Mouse (Mus musculus) A20 (cell line): ENCODE data around the gene Kcmf1.
"Not testable (repeated sequence)": the region's sequence is repeated elsewhere in the genome, so short reads cannot be mapped to it uniquely, and the experiment has no call there.

Experiments
- DNase-seq: peaks from one replicate; pipeline ENCODE4 v3.0.0-alpha.2; 2011; ENCODE audit warnings: low read depth, low spot score

The Kcmf1 gene

DNA sequence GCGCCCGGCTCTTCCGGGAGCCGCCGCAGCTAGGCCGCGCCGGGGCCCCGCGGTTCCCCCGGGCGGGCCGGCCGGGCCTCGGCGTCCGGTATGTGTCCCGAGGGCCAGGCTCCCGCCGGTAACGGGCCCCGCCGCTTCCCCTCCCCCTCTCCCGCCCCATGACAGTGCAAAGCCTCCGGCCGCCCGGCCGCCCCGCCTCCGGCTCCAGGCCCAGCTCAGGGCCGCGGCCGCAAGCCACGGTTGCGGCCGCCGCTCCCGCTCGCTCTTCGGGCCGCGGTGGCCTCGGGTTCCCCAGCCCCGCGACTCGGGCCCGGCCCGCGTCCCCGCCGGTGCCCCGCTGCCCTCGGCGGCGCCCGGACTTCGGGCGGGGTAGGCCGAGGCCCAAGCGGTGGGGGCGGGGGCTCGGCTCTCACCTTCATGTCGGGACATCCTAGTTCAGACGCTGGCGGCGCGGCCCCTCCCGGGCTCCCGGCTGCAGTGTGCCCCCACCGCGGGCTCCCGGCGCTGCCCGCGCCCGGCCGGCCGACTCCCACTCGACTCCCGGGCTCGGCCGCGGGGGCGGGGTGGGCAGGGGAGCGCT, 488 bp downstream of the Kcmf1 start:
- DNase-seq: peak; percentile 24

DNA sequence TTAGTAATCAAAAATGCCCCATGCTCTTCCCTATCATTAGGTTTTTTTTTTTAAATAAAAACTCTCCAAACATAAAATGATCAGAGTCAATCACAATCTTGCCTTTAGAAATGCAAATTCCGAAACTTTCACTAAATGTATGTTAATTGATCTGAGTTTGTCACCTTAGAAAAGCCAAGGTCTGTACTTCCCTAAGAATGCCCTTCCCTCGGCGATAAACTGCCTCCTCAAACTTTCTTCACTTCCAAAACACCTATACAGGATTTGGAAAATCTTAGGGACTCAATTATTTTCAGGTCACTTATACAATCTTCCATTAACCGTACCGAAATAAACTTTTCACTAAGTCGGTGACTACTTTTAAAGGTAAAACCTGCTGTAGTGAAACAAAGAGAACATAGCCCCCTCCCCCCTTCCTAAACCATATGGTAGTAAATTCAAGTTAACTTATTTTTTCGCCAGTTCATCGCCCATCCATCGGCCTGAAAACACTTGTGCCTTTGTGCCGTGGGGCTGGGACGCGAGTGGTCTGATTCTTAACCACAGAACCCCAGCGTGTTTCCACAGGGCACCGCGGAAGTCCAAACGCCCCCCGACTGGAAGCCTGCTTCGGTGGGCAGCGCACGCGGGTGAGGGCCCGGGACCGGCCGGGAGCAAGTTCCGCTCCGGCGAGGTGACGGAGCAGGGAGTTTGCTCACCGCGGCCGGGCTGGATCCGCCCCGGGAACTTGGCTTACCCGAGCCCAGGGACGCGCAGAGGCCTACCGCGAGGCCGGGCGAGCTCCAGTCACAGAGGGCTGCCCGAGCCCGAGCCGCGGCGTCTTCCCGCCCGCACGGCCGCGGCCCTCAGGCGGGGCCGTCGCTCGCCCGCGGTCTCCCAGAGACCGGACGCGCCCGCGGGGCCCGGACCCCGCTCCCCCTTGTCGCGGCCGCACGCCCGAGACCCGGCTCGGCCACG, 1.3 kb downstream of the Kcmf1 start:
- DNase-seq: peak; percentile 35

- no peak for DNase-seq
Observed at GRCm38 (mm10) chr6:72895000-72895399, 4.8 kb downstream of the Kcmf1 start.

DNA sequence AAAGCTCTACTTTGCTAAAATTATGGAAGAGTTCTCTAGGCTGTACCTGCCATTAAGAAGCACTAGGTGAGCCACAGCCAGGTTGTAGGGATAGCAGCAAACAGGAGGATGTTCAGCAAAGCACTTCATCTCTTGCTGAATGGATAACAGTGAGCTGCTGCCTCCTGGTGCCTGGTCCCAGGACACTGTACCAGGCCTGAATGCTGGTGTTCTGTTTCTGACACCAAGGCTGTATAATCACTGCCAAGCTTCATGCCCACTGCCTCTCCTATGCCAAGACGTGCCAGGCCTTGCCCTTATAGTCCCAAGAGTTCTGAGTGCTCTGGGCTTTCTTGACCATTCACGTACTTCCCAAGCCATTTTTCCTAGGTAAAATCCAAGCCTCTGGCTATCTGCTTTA, 8.5 kb downstream of the Kcmf1 start:
- no peak for DNase-seq

GRCm38 (mm10) chr6:72888655-72889054, 11.1 kb downstream of the Kcmf1 start:
- no peak for DNase-seq

DNA sequence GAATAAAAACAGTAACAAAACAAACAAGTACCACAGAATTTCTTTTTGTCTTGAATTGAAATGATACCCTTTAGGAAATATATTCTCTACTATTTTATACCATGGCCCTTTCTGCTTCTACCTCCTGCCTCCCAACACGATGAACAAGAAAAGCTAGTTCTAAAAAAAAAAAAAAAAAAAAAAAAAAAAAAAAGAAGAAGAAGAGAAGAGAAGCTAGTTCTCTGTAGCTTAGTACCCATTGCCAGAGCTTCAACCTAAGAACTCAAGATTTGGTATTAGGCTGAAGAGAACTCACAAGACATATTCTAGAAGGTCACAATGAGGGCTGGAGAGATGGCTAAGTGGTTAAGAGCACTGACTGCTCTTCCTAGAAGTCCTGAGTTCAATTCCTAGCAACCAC, 14.5 kb downstream of the Kcmf1 start:
- DNase-seq: no peak

DNA sequence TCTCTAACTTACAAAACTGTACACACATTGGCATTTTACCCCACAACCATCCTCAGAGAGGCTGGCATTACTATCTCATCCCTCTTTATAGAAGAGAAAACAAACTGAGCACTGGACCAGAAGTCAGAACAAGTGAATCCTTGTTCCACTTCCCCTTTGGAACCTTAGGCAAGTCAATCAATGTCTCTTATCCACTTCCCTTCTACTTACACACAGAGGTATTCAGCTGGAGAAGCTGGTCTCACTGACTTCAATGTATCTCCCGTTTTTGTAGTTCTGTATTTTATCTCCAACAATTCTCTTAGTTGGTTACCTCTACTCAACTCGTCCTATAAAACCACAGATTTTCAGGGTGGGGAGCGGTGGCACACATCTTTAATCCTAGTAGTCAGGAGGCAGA, 15.0 kb downstream of the Kcmf1 start:
- DNase-seq: no peak

GRCm38 (mm10) chr6:72882661-72883458, 16.9 kb downstream of the Kcmf1 start:
- no peak for DNase-seq

DNA sequence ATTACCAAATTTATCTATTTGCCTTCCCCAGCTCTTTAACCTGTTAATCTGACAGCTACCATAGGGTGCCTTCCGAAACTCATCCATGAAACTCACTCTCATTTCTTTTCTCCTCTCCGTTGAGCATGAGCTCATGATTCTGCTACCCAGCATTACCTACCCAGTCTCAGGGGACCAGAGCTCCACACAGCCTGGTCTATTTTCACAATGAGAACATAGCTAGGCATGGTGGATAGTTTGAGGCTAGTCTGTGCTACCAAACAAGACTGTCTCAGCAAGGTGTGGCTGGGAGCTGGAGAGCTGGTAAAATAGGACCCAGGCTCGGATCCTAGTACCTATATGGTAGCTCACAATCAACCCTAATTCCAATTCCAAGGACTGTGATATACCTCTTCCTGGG, 17.6 kb downstream of the Kcmf1 start:
- DNase-seq: no peak

DNA sequence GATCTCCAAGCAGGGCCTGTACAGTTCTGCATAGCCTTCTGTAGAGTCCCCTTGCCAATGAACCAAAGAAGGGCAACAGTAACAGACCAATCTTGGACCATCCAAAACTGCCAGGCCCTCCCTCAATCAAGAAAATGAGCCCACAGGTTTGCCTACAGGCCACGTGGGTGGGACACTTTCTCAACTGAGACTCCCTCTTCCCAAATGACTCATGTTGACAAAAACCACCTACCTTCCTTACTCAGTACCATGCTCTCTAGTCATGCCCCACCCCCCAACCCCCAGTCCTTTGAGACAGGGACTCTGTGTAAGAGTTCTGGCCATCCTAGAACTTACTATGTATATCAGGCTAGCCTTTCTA, 18.2 kb downstream of the Kcmf1 start:
- no peak for DNase-seq

DNA sequence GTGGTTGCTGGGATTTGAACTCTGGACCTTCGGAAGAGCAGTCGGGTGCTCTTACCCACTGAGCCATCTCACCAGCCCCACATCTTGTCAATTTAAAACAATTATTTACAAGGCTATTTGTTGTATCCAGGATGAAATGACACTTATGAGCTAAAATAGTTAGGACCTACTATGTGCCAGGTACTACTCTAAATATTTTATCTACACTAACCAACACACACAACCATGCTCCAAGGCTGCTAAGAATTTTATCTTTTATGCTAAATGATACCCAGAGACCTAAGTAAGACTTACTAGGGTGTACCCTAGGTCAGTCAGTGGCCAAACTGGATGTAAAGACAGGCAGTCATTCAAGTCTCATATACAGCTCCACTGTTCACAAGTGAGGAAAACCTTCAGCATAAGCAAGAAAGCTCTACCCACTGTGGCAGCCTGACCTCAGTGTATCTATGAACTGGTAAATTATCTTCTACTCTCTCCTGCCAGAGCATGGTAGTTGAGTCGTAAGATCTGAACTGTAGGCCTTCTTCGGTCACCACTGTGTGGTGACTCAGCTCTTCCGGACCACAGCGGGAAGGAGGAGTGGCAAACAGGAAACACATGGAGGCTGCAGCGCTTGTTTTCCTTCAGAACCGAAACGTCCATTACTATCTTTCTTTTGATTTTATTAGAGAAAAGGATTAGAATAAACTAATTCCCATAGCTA, 18.7 kb downstream of the Kcmf1 start:
- DNase-seq: no peak

DNA sequence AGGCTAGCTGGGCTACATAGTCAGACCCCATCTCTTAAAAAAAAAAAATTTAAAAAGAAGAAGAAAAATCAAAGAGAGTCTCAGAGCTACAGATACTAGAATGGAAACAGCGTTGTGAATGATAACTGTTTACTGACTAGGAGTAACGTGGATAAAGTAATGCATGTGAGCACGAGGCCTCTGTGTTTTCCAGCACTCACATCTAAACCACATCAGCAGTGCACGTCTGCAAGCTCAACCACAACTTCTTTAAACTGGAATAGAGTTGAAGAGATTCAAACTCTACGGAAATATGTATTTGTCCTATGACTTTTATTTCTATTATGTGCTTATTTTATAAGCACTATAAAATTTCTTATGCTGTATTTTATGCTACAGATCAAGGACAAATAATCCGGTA, 23.1 kb downstream of the Kcmf1 start:
- no peak for DNase-seq

- no peak for DNase-seq
Observed at GRCm38 (mm10) chr6:72873338-72873737, 26.4 kb downstream of the Kcmf1 start.

DNA sequence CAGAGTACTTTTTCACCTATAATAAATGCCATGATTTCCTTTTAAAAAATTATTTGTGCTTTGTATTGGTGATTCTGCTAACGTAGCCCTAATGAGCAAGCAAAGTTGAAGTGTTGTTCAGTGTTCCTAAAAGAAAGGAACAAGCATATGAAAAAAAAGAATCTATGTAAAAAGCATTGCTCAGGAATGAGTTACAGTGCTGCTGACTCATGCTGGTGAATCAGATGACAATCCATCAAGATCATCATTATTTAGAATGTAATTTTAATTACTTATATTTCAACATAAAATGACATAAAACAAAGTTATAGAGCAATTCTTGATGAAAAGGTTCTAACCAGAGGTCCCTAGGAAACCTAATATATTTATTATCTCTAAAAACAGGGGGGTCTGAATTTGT, 27.5 kb downstream of the Kcmf1 start:
- no peak for DNase-seq

DNA sequence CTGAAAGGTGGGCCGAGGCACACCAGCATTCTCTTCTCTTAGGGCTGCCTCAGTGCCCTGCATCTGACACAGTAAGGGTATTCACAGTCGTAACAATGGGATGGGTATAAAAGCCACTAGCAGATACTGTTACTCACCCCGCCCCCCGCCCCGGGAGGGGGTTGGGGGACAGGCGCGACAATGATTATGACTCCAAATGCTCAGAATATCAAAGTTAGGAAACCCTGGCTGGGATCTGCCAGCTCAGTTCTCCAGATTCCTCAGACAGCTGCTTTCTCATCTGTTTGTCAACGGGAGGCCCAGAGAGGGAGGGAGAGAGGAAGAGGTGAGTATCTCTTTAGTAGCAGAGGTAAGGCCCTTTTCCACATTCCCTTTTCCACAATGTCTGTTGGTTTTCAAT, 30.2 kb downstream of the Kcmf1 start:
- peak; percentile 5 for DNase-seq

- peak; percentile 35 for DNase-seq
Observed at GRCm38 (mm10) chr6:72868688-72869087, 31.1 kb downstream of the Kcmf1 start.

- no peak for DNase-seq
Observed at GRCm38 (mm10) chr6:72867746-72868145, 32.0 kb downstream of the Kcmf1 start.

DNA sequence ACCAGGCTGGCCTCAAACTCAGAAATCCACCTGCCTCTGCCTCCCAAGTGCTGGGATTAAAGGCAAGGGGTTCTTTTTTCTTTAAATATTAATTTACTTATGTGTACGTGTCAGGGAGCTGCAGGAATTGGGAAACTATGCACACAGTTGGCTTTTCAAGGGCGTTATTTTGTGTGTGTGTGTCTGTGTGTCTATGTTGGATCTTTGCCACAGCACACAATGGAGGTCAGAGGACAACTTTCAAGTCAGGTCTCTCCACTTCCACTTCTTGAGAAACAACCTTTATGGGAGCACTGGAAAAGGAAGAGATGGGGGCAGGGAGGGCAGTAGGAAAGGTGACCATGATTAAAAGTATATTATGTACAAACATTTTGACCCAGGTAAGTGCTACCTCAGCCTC, 33.5 kb downstream of the Kcmf1 start:
- no peak for DNase-seq

DNA sequence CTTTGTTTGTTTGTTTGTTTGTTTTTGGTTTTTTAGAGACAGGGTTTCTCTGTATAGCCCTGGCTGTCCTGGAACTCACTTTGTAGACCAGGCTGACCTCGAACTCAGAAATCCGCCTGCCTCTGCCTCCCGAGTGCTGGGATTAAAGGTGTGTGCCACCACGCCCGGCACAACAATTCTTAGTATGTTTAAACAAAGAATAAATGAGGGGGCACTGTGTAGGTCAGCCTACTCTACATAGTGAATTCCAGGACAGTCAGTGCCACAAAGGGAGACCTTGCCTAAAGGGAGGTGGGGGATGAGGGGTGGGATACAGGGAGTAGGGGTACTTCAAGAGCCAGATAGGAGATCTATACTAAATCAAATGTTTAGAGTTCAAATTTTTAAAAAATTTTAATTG, 37.1 kb downstream of the Kcmf1 start:
- not testable (repeated sequence) for DNase-seq

GRCm38 (mm10) chr6:72854256-72854655, 45.5 kb downstream of the Kcmf1 start:
- DNase-seq: no peak

GRCm38 (mm10) chr6:72852180-72852579, 47.6 kb downstream of the Kcmf1 start:
- DNase-seq: no peak

DNA sequence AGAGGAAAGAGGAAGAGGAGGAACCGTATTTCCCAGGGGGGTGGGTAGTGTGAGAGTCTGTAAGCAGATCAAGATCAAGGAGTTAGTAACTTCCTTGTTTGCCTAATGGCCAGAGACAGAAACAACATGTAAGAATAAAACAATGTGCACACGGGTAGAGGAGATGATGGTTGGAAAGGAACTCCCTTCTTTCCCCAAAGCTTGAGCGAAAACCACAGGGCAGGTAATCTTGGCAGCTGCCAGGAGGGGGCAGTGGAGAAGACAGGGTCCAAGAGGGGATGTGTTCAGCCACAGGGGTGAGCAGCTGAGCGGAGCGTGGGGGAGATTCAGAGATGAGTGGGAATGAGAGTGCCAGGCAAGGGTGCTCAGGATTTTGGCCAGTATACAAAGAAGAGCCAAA, 48.1 kb downstream of the Kcmf1 start:
- peak; percentile 16 for DNase-seq
